Mouse (Mus musculus) brown adipose tissue, adult 24 weeks (tissue): ENCODE measurements around the gene Ascc1. TPM values are rescaled to one million over a fixed set of nuclear protein-coding genes. Genes with fewer than 3 reads are reported as not detected.
"Not testable (repeated sequence)": the region's sequence is repeated elsewhere in the genome, so short reads cannot be mapped to it uniquely, and the experiment has no call there.

Experiments
- H3K27ac ChIP-seq: fragments of 200-500 bp; replicated peaks from 2 replicates; pipeline ENCODE4 v1.5.1; 2012; ENCODE audit warnings: low read depth, mild to moderate bottlenecking, low read length
- H3K4me1 ChIP-seq: fragments of 200-500 bp; 2 replicates; pipeline ENCODE4 v1.6.1; 2012; ENCODE audit warnings: low read length, mixed read lengths; ENCODE audit not compliant: control insufficient read depth, insufficient read depth, insufficient read length
- H3K4me3 ChIP-seq: fragments of 200-500 bp; 2 replicates; pipeline ENCODE4 v1.5.1; 2012; ENCODE audit warnings: low read depth, mild to moderate bottlenecking, low read length, moderate library complexity; ENCODE audit not compliant: insufficient read depth
- polyA plus RNA-seq: library from polyadenylated mRNA; stranded (reverse); fragments of >200 nt; gene quantifications from 2 replicates; pipeline ENCODE4 v1.2.4, GENCODE M21; 2012; ENCODE audit not compliant: missing spikeins, insufficient read depth, insufficient read length

Gene Ascc1
- polyA plus RNA-seq, 1 experiment = 20.6 TPM

DNA sequence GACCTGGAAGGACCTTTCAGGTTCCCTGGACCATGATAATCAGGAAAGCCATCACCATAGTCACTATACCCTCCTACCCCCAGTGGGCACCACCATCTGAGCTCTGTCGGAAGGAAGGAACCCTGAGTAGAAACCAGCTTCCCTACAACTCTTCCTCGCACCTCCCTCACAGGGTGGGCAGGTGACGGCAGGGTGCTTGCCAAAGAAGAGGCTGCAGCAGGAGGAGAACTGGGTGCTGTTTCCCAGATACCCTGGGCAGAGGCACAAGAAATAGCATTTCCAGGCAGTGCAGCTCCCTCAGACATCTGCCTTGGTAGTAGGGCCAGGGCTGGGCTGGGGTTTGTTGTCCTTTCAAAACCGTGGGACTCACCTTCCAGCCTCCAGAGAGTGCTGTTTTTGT lies 118.0 kb downstream of the Ascc1 start:
- Histone ChIP-seq H3K4me1 (no peaks in the 10 kb centered on the region), H3K4me3 (no peak overlapping the region), H3K27ac (no peak overlapping the region)

DNA sequence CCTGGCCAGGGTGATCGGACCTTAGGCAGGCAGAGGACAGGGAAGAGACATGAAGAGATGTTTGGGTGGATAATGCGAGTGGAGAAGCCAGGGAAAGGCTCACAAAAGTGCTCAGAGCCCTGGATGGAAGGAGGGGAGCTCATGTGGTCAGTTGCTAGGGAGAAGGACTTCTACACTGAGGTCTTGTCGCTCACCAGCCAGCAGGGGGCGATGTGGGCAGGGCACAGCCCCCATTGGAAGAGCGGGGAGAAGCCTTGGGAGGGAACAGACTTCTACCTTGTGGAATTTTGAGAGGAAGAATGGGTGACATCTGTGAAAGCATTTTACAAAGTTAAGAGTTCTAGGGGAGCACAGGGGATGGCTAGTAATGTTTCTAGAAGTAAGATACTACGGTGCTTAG lies 121.5 kb downstream of the Ascc1 start:
- no peaks in the 10 kb centered on the region for H3K4me1 ChIP-seq
- no peak overlapping the region for H3K27ac ChIP-seq
- no peak overlapping the region for H3K4me3 ChIP-seq

GRCm38 (mm10) chr10:60125529-60126327 lies 123.1 kb downstream of the Ascc1 start:
- H3K4me1 ChIP-seq = no peaks in the 10 kb centered on the region
- H3K27ac ChIP-seq = no peak overlapping the region
- H3K4me3 ChIP-seq = no peak overlapping the region

- Histone ChIP-seq H3K4me3 (no peak overlapping the region), H3K4me1 (no peaks in the 10 kb centered on the region), H3K27ac (no peak overlapping the region)
Measured at GRCm38 (mm10) chr10:60128287-60128686, 125.7 kb downstream of the Ascc1 start.

GRCm38 (mm10) chr10:60130504-60130903 lies 127.9 kb downstream of the Ascc1 start:
- no peak overlapping the region for H3K27ac ChIP-seq
- H3K4me1 ChIP-seq = no peaks in the 10 kb centered on the region
- no peak overlapping the region for H3K4me3 ChIP-seq

DNA sequence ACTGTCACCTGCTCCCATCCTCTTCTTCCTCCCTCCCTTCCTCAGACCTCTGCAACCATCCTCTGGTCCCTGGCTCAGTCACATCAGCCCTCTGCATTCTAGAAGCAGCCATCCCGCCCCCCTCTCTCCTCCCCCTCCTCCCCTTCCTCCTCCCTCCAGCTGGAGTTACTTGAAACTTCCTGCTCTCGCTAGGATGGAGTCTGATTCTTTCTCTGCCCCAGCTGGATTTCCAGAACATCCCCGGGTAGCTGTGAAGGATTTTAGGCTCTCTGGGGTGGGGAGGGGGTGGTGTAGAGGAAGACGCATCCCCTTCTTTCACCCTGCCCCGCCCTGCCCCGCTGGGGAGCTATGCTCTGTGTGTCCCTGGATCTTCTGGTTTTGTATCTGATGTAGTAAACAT lies 130.9 kb downstream of the Ascc1 start:
- Histone ChIP-seq H3K4me3 (no peak overlapping the region), H3K27ac (no peak overlapping the region), H3K4me1 (no peaks in the 10 kb centered on the region)

DNA sequence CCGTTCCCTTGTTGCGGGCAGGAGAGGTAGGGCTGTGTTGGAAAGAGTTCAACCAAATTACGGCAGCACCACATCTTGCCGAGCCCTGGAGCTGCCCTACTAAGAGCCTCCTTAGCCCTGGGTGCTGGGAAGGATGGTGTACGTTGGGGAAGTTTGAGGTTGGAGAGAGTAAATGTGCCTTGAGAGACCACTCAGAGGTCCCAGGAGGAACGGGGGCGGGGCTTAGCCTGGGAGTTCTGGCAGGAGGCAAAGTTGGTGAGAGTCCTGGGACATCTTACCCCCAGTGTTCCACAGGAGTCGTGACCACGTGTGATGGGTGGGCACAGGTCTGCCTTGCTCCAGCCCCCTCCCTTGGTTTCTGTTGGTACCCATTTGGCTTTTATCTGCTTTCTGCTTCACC lies 131.6 kb downstream of the Ascc1 start:
- Histone ChIP-seq H3K27ac (no peak overlapping the region), H3K4me3 (no peak overlapping the region), H3K4me1 (no peaks in the 10 kb centered on the region)

GRCm38 (mm10) chr10:60136010-60136409 lies 133.4 kb downstream of the Ascc1 start:
- not testable (repeated sequence) for H3K4me1 ChIP-seq, H3K27ac ChIP-seq, H3K4me3 ChIP-seq

DNA sequence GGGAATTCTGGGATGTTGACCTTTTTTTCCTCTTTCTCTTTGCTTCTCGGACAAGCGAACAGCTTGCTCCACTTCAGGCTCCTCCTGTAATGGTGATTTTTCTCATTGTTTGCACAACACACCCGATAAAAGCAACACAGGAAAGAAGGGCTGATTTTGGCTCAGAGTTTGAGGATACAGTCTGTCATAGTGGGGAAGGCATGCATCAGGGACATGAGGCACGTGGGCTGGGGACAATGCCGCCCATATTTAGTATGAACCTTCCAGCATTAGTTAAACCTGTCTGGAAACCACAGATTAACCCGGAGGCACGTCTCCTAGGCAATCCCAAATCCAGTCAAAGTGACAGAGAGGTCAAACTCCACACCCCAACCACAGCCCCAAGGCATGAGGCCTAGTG lies 134.3 kb downstream of the Ascc1 start:
- Histone ChIP-seq H3K4me1 (no peaks in the 10 kb centered on the region), H3K27ac (no peak overlapping the region), H3K4me3 (no peak overlapping the region)

- H3K27ac ChIP-seq = no peak overlapping the region
- no peaks in the 10 kb centered on the region for H3K4me1 ChIP-seq
- H3K4me3 ChIP-seq = no peak overlapping the region
Measured at GRCm38 (mm10) chr10:60138680-60139079, 136.1 kb downstream of the Ascc1 start.

DNA sequence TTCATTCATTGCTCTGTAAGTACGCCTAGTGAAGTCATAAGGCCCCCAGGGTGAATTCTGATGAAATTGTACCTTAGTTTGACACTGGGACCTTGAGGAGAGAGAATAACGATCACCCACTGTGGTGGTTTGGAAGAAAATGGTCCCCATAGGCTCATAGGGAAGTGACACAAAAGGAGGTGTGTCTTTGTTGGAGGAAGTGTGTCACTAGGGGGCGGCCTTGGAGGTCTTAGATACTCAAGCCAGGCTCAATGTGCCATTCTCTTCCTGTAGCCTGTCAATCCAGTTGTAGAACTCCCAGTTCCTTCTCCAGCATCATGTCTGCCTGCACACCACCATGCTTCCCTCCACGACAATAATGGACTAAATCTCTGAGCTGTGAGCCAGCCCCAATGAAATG lies 138.1 kb downstream of the Ascc1 start:
- Histone ChIP-seq H3K27ac (no peak overlapping the region), H3K4me3 (no peak overlapping the region), H3K4me1 (no peaks in the 10 kb centered on the region)

DNA sequence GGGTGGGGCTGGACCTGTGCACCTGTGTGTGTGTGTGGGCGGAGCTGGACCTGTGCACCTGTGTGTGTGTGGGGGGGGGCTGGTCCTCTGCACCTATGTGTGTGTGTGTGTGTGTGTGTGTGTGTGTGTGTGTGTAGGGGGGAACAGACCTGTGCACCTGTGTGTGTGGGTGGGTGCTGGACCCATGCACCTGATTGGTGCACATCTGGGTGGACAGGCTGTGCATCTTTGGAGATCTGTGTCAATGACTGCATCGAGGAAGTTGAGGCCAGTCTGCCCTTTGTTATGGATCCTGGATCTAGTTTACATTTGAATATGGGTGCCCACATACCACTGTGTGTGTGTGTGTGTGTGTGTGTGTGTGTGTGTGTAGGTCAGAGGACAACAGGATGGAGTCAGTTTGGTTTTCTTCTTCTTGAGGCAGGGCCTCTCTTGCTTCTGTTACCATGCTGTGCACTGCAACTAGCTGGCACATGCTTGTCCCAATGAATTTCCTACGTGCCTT lies 139.1 kb downstream of the Ascc1 start:
- Histone ChIP-seq H3K27ac (no peak overlapping the region), H3K4me3 (no peak overlapping the region), H3K4me1 (no peaks in the 10 kb centered on the region)

DNA sequence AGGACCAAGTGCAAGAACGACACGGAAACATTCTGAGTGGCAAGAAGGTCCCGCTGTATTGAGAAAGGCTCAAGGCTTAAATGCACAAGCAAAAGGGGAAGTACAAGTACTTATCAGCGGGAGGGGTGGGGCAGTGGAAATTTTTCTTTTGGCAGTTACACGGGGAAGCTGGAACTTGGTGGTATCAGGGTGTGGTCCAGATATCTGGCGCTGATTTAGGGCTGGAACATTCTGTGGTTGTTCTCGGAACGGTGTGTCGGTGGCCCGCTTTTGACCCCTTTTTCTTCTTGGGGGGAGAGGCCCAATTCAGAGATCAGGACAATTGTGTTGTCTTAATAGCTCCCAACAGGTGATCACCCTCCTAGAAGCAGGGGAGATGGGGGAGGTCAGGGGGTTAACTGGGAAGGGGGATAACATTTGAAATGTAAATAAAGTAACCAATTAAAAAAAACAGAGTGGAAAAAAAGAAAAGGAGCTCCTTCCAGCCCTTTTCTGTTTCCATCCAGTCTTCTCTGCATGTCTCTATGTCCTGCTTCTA lies 145.0 kb downstream of the Ascc1 start:
- not testable (repeated sequence) for H3K4me3 ChIP-seq, H3K4me1 ChIP-seq, H3K27ac ChIP-seq

DNA sequence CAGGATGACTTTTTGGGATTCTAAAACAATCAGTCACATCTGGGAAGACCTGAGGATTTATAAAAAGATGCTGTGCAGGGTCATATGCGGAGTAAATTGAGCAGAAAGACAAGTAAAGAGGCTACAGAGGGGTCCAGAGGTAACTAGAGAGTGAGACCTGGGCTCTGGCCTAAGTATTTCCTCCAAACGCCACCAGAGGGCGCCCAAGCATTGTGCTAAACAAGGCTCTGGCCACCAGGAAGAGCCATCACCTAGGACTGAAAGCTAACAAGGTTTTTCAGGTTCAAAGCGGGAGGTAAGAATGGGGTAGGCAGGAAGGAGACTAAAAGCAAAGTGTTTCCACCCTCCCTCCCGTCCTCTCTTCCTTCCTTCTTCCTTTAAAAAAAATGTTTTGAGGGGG lies 145.5 kb downstream of the Ascc1 start:
- Histone ChIP-seq H3K4me3 (no peak overlapping the region), H3K27ac (no peak overlapping the region), H3K4me1 (no peaks in the 10 kb centered on the region)
